Mouse (Mus musculus): ENCODE measurements around the gene Nlrc4.

GRCm38 (mm10) chr17:74409722-74410121 lies 49.2 kb downstream of the Nlrc4 start:
- TF ChIP-seq CTCF (IDR thresholded peaks at IDR 0.05; ENCODE audit: low read depth, low read length) (no peak), POLR2A (IDR thresholded peaks at IDR 0.05; ENCODE audit: borderline replicate concordance, low read depth, low read length) (no peak)

Measured in bone marrow macrophage, adult 2 months (primary cell).